Mouse (Mus musculus) skeletal muscle tissue, postnatal 0 days (tissue): ENCODE data around the gene Sptssa. TPM values are rescaled to one million over a fixed set of nuclear protein-coding genes. Genes with fewer than 3 reads are reported as not detected.
A peak's percentile ranks its signal among the peaks of the same experiment; 100 is the strongest.

Source experiments
- microRNA counts: library from miRNA; unstranded; fragments of <30 nt; microRNA quantifications from one replicate; lab custom pipeline; 2015
- microRNA-seq, 2 experiments: library from miRNA; unstranded; fragments of <30 nt; microRNA quantifications; one replicate each; pipeline ENCODE4; 2016
- polyA plus RNA-seq: library from polyadenylated mRNA; unstranded; fragments of >200 nt; fragmentation: Nextera tagmentation; extraction: Ambion mirVana; gene quantifications from 2 replicates; pipeline ENCODE4 v1.2.1, GENCODE M21; 2015

The Sptssa gene
- polyA plus RNA-seq, result 133 and 141 TPM in 2 replicates

DNA sequence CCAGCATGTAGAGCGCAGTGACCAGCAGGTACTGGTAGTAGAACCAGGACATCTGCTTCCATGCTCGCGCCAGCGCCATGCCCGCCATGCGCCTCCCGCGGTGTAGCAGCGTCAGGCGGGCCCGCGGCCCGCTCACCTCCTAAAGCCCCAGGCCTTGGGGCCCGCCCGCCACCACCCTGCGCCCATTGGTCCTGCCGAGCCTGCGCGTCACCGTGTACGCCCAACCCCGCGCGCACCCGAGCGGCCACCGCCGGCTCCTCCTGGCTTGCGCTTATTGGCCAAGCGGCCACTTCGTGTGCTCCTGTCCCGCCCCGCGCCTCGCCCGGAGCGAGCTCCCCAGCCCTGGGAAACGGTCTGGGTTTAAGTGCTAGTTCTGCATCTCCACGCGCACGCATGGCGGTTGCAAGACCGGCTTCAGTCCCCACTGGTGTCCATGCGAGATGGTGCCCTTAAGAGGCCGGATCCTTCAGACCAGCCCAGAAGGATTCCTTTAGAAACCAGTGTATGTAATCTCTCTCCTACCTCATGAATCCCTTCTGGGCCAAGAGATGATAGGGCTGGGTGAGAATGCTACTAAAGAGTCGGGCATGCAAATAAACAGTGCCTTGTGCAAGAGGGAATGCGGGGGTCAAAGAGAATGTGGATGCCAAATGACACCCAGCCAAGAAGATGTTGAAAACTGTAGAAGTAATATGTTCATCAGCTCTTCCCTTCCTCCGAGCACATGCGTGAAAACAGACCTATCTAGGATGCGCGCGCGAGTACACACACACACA, at the start of gene Sptssa:
Gene Sptssa, minus strand, starts transcription at position 178 of the 776 bp plus-strand sequence.

DNA sequence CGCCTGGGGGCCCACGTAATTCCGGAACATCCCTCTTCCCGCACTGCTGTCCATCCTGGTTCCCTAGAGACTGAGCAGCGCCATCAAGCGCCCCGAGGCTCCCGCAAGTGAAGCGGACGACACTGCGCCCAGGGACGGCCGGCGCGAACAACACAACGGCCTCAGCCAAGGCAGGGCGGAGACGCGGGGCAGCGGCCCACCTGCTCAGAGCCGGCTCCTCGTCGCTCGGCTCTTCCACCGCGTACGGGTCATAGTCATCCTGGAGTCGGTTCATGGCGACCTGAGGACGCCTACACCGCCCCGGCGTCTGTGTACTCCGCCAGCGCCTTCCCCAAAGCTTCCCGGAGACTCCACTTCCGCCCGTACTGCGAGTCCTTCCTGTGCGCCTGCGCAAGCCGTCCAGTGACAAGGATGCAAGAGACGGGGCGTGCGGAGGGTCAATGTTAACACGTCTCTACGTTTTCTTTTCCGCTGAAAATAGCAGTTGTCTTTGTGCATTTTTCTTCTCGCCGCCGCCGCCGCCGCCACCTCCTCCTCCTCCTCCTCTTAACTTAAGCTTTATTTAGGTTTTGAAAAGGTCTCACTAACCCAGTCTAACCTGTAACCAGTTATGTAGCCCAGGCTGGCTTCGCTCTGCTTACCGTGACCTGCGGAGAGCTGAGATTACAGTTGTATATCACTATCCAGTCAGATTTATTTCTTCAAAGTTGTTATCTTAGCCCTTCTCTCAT, 39.3 kb upstream of the Sptssa start, which contains the start of gene Eapp:
Gene Eapp, minus strand, starts transcription at position 387 of the 731 bp plus-strand sequence.

MicroRNA genes within 50 kb of the gene (microRNA counts, 519-probe panel; counts per million panel counts)
- 296 counts per million, percentile 58 among the panel's probes with 10 or more counts for microRNA mmu-miR-1892 (lab: Ali Mortazavi, UCI)

Small RNA genes within 50 kb of the gene (microRNA-seq; reads per million reads assigned to microRNA genes)
- gene Mir1892, result 0 reads per million in 2 experiments

Other genes with a start within 250 kb of the Sptssa start
- 63.9 and 69.3 TPM in 2 replicates for gene Eapp, start 39.3 kb upstream of the Sptssa start, polyA plus RNA-seq
- gene Snx6, start 139.1 kb upstream of the Sptssa start, polyA plus RNA-seq, result 80.9 and 101 TPM in 2 replicates
- 1,135 and 1,256 TPM in 2 replicates for gene Cfl2, start 206.3 kb upstream of the Sptssa start, polyA plus RNA-seq